Mouse (Mus musculus) liver, postnatal 0 days (tissue): ENCODE measurements around the gene Setd1a.

Experiments used
- CTCF ChIP-seq: sonication (generic); IDR thresholded peaks from 2 replicates; pipeline ENCODE4 v1.5.1; 2016; ENCODE audit warnings: antibody characterized with exemption, low read depth
- EP300 ChIP-seq: IDR thresholded peaks from 2 replicates; pipeline ENCODE4 v1.6.1; 2016; ENCODE audit warnings: antibody characterized with exemption, low read depth, mild to moderate bottlenecking

DNA sequence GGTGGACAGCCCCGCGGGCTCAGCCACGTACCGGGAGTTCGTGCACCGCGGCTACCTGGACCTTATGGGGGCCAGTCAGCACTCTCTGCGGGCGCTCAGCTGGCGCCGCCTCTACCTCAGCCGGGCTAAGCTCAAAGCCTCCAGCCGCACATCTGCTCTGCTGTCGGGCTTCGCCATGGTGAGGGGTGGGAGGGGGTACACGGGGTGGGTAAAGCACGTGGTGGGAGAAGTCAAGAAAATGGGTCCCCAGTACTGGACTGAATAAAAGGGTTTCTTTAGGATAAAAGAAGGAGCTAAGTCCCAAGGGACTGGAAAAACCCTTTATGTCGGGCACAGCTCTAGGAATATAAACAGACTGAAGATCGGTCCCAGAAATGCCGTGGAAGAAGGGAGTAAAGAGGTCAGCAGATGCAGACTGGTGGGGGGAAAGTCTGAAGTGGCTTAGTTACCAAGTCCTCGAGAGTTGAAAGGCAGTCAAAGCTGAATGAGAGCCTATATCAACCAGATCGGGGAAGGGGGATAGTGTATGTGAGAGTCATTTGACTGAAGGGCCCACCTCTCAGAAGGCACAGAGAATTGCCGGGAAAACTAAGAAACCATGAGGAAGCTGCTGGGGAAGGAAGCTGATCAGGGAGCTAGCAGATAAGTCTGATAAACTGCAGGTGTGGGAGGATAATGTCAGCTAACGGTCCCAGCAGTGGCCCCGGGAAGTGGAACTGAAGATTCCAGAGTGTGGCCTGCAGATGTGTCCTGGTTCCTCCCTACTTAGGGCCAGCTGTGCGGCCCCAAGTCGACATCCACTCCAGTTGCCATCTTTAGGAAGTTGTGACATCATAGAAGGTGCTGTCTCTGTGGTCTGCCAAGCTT, 6.2 kb upstream of the Setd1a start:
- TF ChIP-seq EP300, result no peak
- TF ChIP-seq CTCF, result no peak
